Mouse (Mus musculus) hindbrain, embryonic 12.5 days (tissue): Measurements from ENCODE around the gene Atxn7l1. TPM values are rescaled to one million over a fixed set of nuclear protein-coding genes. Genes with fewer than 3 reads are reported as not detected.

Source experiments
- ATAC-seq: fragments of 200-750 bp; cut with Nextera tagmentation; 2 replicates; pipeline ENCODE4 v1.8.0; 2017; ENCODE audit warnings: moderate TSS enrichment; ENCODE audit not compliant: low FRiP score
- H3K27ac ChIP-seq: fragments of 300-500 bp; sonication (generic); 2 replicates; pipeline ENCODE4 v1.5.1; 2016; ENCODE audit warnings: mild to moderate bottlenecking
- H3K27me3 ChIP-seq: fragments of 300-500 bp; sonication (generic); 2 replicates; pipeline ENCODE4 v1.6.1; 2016; ENCODE audit warnings: mild to moderate bottlenecking
- H3K36me3 ChIP-seq: fragments of 300-500 bp; sonication (generic); 2 replicates; pipeline ENCODE4 v1.6.1; 2016; ENCODE audit warnings: mild to moderate bottlenecking
- H3K4me1 ChIP-seq: fragments of 300-500 bp; sonication (generic); 2 replicates; pipeline ENCODE4 v1.6.1; 2016
- H3K4me2 ChIP-seq: fragments of 300-500 bp; sonication (generic); replicated peaks from 2 replicates; pipeline ENCODE4 v1.6.1; 2016; ENCODE audit warnings: mild to moderate bottlenecking
- H3K4me3 ChIP-seq: fragments of 300-500 bp; sonication (generic); 2 replicates; pipeline ENCODE4 v1.5.1; 2016; ENCODE audit warnings: mild to moderate bottlenecking
- H3K9ac ChIP-seq: fragments of 300-500 bp; sonication (generic); 2 replicates; pipeline ENCODE4 v1.6.1; 2016; ENCODE audit warnings: mild to moderate bottlenecking, moderate library complexity
- H3K9me3 ChIP-seq: fragments of 300-500 bp; sonication (generic); replicated peaks from 2 replicates; pipeline ENCODE4 v1.6.1; 2016; ENCODE audit warnings: mild to moderate bottlenecking
- WGBS: fragments of 180-500 bp; shearing (Covaris S2); methylation state at CpG from one replicate; pipeline ENCODE4 v1.1.7; 2016; 5-methylcytosine and 5-hydroxymethylcytosine counted together
- polyA plus RNA-seq: library from polyadenylated mRNA; unstranded; fragments of >200 nt; fragmentation: Nextera tagmentation; extraction: Ambion mirVana; gene quantifications from 2 replicates; pipeline ENCODE4 v1.2.1, GENCODE M21; 2016

Atxn7l1 gene
- polyA plus RNA-seq, 1 experiment from 2014 or later: 18.4 TPM

DNA sequence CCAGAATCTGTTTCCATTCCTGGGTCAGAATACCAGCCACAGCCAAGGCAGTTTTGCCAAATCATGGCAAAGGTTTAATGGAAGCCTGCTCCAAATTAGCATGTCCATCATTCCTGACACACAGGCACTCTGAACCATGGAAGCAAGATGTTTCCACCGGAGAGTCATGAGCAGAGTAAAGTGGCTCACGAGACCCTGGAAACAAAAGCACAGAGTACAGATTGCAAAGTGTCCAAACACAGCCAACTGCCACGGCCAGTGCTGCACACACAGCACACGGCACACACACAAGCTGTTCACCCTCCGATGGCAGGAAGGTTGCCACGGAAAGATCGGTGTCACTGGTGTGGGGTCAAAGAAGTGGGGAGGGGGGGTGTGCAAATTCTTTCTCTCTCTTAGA, 18.8 kb upstream of the Atxn7l1 start:
- H3K27ac ChIP-seq: 0 out of 2 replicates have a peak overlapping the region, but pooled peaks have one; percentile 23
- WGBS: 55% methylated on average over 7 of the region's 7 CpGs

GRCm38 (mm10) chr12:33129410-33129809, 18.1 kb upstream of the Atxn7l1 start:
- H3K4me2 ChIP-seq: no peak overlapping the region
- no peaks in the 10 kb centered on the region for H3K36me3 ChIP-seq
- peaks cover 16% of the 10 kb centered on the region for H3K4me1 ChIP-seq
- H3K4me3 ChIP-seq: no peak overlapping the region
- H3K27me3 ChIP-seq: no peaks in the 10 kb centered on the region
- 13% methylated on average over 4 of the region's 4 CpGs for WGBS
- no peaks in the 10 kb centered on the region for H3K9me3 ChIP-seq
- no peak overlapping the region for H3K9ac ChIP-seq
- peak overlapping the region; percentile 23; the same call in 1 of the 2 replicates for H3K27ac ChIP-seq
- ATAC-seq: 0 out of 2 replicates have a peak, but pooled peaks have one; percentile 22

More for the DNA sequence above, 18.8 kb upstream of the Atxn7l1 start:
- no peak for ATAC-seq
- no peaks in the 10 kb centered on the region for H3K27me3 ChIP-seq
- peaks cover 16% of the 10 kb centered on the region for H3K4me1 ChIP-seq
- H3K9me3 ChIP-seq: no peaks in the 10 kb centered on the region
- no peak overlapping the region for H3K9ac ChIP-seq
- H3K4me3 ChIP-seq: no peak overlapping the region
- H3K36me3 ChIP-seq: no peaks in the 10 kb centered on the region
- H3K4me2 ChIP-seq: no peak overlapping the region

DNA sequence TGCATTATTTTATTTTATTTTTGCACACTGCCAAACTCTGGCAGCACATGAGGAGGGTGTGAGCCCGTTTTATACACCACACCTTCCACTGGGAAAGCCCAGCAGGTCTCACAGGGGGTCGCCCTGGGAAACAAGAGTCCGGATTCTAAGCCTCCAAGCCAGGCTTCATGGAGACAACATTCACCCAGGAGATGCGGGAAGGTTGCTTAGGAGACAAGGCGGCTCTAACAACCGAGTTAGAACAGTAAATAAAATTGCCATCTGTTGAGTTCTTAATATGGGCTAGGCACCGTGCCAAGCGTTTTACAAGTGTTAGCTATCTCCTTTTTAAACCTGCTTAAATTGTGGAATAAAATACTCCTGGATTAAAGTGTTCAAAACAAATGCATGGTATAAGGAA, 17.1 kb upstream of the Atxn7l1 start:
- Histone ChIP-seq H3K9me3 (no peaks in the 10 kb centered on the region), H3K4me2 (no peak overlapping the region), H3K36me3 (no peaks in the 10 kb centered on the region), H3K4me1 (peaks cover 16% of the 10 kb centered on the region), H3K4me3 (no peak overlapping the region), H3K9ac (no peak overlapping the region), H3K27ac (no peak overlapping the region), H3K27me3 (no peaks in the 10 kb centered on the region)
- 39% methylated on average over 8 of the region's 8 CpGs for whole genome bisulfite sequencing
- no peak for ATAC-seq

GRCm38 (mm10) chr12:33131796-33132195, 15.7 kb upstream of the Atxn7l1 start:
- Histone ChIP-seq H3K9ac (no peak overlapping the region), H3K9me3 (no peaks in the 10 kb centered on the region), H3K4me1 (peaks cover 16% of the 10 kb centered on the region), H3K27me3 (no peaks in the 10 kb centered on the region), H3K36me3 (no peaks in the 10 kb centered on the region), H3K4me2 (no peak overlapping the region), H3K27ac (no peak overlapping the region), H3K4me3 (no peak overlapping the region)
- no peak for ATAC-seq
- 75% methylated on average over 7 of the region's 7 CpGs for WGBS

- no peak overlapping the region for H3K27ac ChIP-seq
- H3K4me1 ChIP-seq: no peaks in the 10 kb centered on the region
- WGBS: 80% methylated on average over 1 of the region's 1 CpGs
- H3K9ac ChIP-seq: no peak overlapping the region
- no peak for ATAC-seq
- no peak overlapping the region for H3K4me3 ChIP-seq
- H3K27me3 ChIP-seq: no peaks in the 10 kb centered on the region
- H3K9me3 ChIP-seq: no peaks in the 10 kb centered on the region
- no peaks in the 10 kb centered on the region; the same call in 1 of the 2 replicates for H3K36me3 ChIP-seq
- no peak overlapping the region for H3K4me2 ChIP-seq
Measured at GRCm38 (mm10) chr12:33137857-33138256, 9.6 kb upstream of the Atxn7l1 start.

DNA sequence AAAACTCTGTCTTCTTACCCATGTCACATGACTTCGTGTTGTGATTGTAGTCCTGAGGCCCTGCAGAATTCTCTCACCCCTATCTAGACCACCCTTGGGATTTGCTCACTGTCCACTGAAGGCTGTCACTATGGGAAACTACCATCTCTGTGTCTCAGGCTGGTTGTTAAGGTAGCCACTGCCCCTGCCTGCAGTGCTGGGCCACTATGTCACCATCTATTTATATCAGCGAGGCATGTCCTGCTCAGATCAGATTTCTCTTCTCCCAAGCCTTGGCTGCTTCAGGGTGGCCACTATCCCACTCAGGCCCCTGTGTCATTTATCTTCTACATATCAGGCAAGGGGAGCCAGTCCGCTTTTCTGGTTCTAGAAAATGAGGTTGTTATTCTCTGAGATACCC, 8.4 kb upstream of the Atxn7l1 start:
- no peaks in the 10 kb centered on the region for H3K27me3 ChIP-seq
- H3K4me1 ChIP-seq: no peaks in the 10 kb centered on the region
- H3K9ac ChIP-seq: no peak overlapping the region
- H3K4me3 ChIP-seq: no peak overlapping the region
- ATAC-seq: no peak
- H3K36me3 ChIP-seq: no peaks in the 10 kb centered on the region; the same call in 1 of the 2 replicates
- no peak overlapping the region for H3K27ac ChIP-seq
- 88% methylated on average over 3 of the region's 3 CpGs for WGBS
- H3K9me3 ChIP-seq: no peaks in the 10 kb centered on the region
- H3K4me2 ChIP-seq: no peak overlapping the region

DNA sequence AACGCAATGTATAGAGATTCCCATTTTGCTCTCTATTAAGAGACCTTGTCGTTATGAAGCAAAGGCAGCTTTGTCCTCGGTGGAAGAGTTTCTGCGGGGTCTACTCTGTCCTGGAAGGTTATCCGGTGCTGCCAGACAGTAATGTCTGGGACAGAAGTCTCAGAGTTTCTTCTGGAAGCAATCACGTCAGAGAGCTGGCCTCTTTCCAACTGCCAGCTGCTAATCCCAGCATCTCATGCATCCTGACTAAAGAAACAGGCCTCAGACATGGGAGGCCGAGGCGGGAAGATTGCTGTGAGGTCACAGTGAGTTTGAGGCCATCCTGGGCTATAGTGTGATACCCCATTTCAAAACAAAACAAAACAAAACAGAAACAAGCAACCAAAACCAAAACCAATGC, 3.0 kb upstream of the Atxn7l1 start:
- ATAC-seq: no peak
- Histone ChIP-seq H3K9me3 (no peaks in the 10 kb centered on the region), H3K27ac (no peak overlapping the region), H3K4me2 (no peak overlapping the region), H3K4me1 (peaks cover 12% of the 10 kb centered on the region), H3K27me3 (peaks cover 11% of the 10 kb centered on the region; the same call in 1 of the 2 replicates), H3K4me3 (no peak overlapping the region), H3K36me3 (no peaks in the 10 kb centered on the region), H3K9ac (no peak overlapping the region)
- 73% methylated on average over 8 of the region's 8 CpGs for WGBS

- Histone ChIP-seq H3K4me2 (peak overlapping the region; percentile 90), H3K4me1 (peaks cover 18% of the 10 kb centered on the region), H3K9ac (peak overlapping the region; percentile 70), H3K4me3 (peak overlapping the region; percentile 53), H3K36me3 (no peaks in the 10 kb centered on the region), H3K27me3 (peaks cover 11% of the 10 kb centered on the region; the same call in 1 of the 2 replicates), H3K9me3 (no peaks in the 10 kb centered on the region), H3K27ac (no peak overlapping the region)
- ATAC-seq: peak; percentile 84
- WGBS: 5% methylated on average over 29 of the region's 29 CpGs
Measured at GRCm38 (mm10) chr12:33146622-33147433, 665 bp upstream of the Atxn7l1 start.

DNA sequence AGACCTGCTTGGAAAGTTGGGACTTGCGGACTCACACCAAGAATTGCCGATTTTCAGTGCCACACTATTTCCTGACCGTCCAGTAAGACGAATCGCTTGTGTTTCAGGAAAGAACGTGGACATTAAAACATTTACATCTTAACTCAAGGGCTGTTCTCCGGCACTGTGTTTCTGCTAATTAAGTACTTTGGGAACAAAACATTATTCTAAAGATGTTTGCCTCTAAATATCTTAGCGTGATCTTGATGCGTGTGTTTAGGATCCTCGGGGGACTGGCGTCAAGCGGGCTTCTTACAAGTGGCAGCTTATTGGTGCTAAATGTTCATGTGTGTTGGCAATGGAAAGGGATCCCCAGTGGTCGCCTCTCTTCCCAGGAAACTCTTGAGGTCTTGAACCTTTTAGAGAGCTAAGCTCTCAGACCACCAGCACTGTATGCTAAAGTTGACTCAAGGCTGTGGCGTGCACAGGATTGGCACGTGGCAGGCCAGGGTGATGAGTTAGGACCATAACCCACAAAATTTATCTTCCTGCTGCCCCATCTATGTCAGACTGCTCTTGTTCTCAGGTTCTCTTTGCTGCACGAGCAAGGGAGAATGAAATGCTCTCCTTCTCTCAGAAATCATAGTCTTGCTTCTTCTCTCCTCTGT, 2.2 kb downstream of the Atxn7l1 start:
- 92% methylated on average over 16 of the region's 16 CpGs for WGBS
- ATAC-seq: no peak
- Histone ChIP-seq H3K27me3 (peaks cover 11% of the 10 kb centered on the region; the same call in 1 of the 2 replicates), H3K9ac (no peak overlapping the region), H3K36me3 (no peaks in the 10 kb centered on the region), H3K4me1 (peaks cover 18% of the 10 kb centered on the region), H3K4me3 (no peak overlapping the region), H3K4me2 (peak overlapping the region; percentile 90; the same call in 1 of the 2 replicates), H3K9me3 (no peaks in the 10 kb centered on the region), H3K27ac (no peak overlapping the region)

GRCm38 (mm10) chr12:33153131-33153530, 5.6 kb downstream of the Atxn7l1 start:
- no peak overlapping the region for H3K27ac ChIP-seq
- H3K9me3 ChIP-seq: no peaks in the 10 kb centered on the region
- H3K4me1 ChIP-seq: peaks cover 26% of the 10 kb centered on the region
- H3K36me3 ChIP-seq: peaks cover 4% of the 10 kb centered on the region; the same call in 1 of the 2 replicates
- no peak overlapping the region for H3K4me3 ChIP-seq
- ATAC-seq: no peak
- H3K27me3 ChIP-seq: no peaks in the 10 kb centered on the region
- H3K4me2 ChIP-seq: no peak overlapping the region
- H3K9ac ChIP-seq: no peak overlapping the region
- 84% methylated on average over 7 of the region's 7 CpGs for WGBS

DNA sequence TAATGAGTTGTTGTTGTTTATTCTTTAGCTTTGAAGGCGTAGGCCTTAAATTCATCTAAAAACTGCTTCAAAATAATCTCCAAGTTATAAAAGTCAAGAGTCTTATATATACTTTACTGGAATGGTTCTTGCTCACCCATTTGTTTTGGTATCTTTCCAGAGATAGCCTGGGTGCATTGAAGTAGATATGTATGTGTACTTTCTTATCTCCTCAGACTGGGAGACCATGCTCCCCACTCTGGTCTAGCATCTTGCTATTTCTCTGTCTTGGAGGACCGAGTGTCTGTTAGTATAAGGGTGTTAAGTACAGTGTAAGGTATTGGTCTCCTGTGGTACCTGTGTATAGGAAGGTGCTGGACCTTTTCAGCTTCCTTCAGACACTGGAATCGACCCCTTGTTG, 6.4 kb downstream of the Atxn7l1 start:
- H3K36me3 ChIP-seq: peaks cover 4% of the 10 kb centered on the region; the same call in 1 of the 2 replicates
- WGBS: 92% methylated on average over 3 of the region's 3 CpGs
- no peak for ATAC-seq
- H3K4me3 ChIP-seq: no peak overlapping the region
- H3K9ac ChIP-seq: no peak overlapping the region
- peaks cover 21% of the 10 kb centered on the region for H3K4me1 ChIP-seq
- H3K27me3 ChIP-seq: no peaks in the 10 kb centered on the region
- no peak overlapping the region for H3K27ac ChIP-seq
- no peaks in the 10 kb centered on the region for H3K9me3 ChIP-seq
- no peak overlapping the region for H3K4me2 ChIP-seq

DNA sequence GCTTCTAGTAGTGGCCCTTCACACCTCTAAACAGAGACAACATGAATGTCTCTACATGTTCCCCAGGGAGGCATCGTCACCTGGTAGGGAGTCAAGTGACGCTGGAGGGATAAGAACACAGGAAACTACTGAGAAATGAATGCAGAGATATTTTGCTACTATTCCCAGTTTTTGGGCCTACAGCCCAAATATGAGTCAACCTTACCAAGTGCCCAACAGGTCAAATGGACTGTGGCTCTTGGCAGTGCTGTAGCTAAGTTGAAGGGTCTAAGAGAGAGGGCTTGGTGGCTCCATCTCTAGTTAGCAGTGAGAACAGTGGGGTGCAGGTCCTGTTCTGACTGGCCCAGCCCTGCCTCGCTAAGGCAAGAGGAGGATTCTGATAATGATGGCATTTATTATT, 7.2 kb downstream of the Atxn7l1 start:
- 87% methylated on average over 3 of the region's 3 CpGs for WGBS
- Histone ChIP-seq H3K9me3 (no peaks in the 10 kb centered on the region), H3K4me1 (peaks cover 12% of the 10 kb centered on the region), H3K4me3 (no peak overlapping the region), H3K27me3 (no peaks in the 10 kb centered on the region), H3K4me2 (no peak overlapping the region), H3K27ac (no peak overlapping the region), H3K36me3 (peaks cover 4% of the 10 kb centered on the region; the same call in 1 of the 2 replicates), H3K9ac (no peak overlapping the region)
- 0 out of 2 replicates have a peak, but pooled peaks have one; percentile 26 for ATAC-seq
